10 mouse cellular contexts compared by ENCODE assay signal in genomic region chr4:44663489-44663888, GRCm38 (mm10). TPM values are rescaled to one million over a fixed set of nuclear protein-coding genes. Genes with fewer than 3 reads are reported as not detected.
DNase-seq lines count a peak whose midpoint lies in the region; ATAC-seq lines count a peak whose summit lies in the region.
"Had no signal": no experiment of that assay in that cellular context is flagged by ENCODE, and none has a peak within 500 bp of the region (broad histone marks: within the 10 kb centered on the region; RNA-seq: fewer than 3 reads in every experiment).

No protein-coding gene starts in this region.

- WGBS in heart, embryonic 14.5 days: 29% methylated on average over 10 of the region's 10 CpGs
- 13% methylated on average over 10 of the region's 10 CpGs for WGBS in forebrain, embryonic 13.5 days
- 18% methylated on average over 10 of the region's 10 CpGs for WGBS in limb, embryonic 15.5 days

- H3K4me3 ChIP-seq in heart, embryonic 14.5 days (ENCODE audit: control insufficient read depth in 1 of 2, insufficient read depth in 1 of 2, low read depth in 1 of 2, low read length in 2 of 2): peak overlapping the region in 1 of 2 experiments; percentile 57; a peak in 2 of 4 replicates
- H3K4me3 ChIP-seq in forebrain, embryonic 13.5 days: peak overlapping the region; percentile 57
- peak overlapping the region; percentile 51 for H3K4me3 ChIP-seq in limb, embryonic 15.5 days

- H3K4me2 ChIP-seq in heart, embryonic 14.5 days (ENCODE audit: low read length): peak overlapping the region; percentile 98
- H3K4me2 ChIP-seq in forebrain, embryonic 13.5 days: peak overlapping the region; percentile 96
- H3K4me2 ChIP-seq in limb, embryonic 15.5 days: peak overlapping the region; percentile 94; the same call in 1 of the 2 replicates

- H3K9ac ChIP-seq in heart, embryonic 14.5 days (ENCODE audit: low read length): no peak overlapping the region
- 0 out of 2 replicates have a peak overlapping the region, but pooled peaks have one; percentile 70 for H3K9ac ChIP-seq in forebrain, embryonic 13.5 days
- no peak overlapping the region for H3K9ac ChIP-seq in limb, embryonic 15.5 days

- DNase-seq in heart, adult 9 months (ENCODE audit: low spot score in 2 of 2): no peak
- DNase-seq in B cell, adult 2 months: peak; percentile 29 to 30
- DNase-seq in cerebellum, adult 18-20 months: no peak
- no peak for DNase-seq in cerebellum, adult 11 months
- DNase-seq in cerebellum, adult 11-12 months: no peak
- DNase-seq: adrenal gland, adult 8-10 months; lung, adult 2 months had no signal

- no peaks in the 10 kb centered on the region for H3K36me3 ChIP-seq in heart, embryonic 14.5 days (ENCODE audit: control insufficient read depth, insufficient read depth, low read length)
- no peaks in the 10 kb centered on the region for H3K36me3 ChIP-seq in forebrain, embryonic 13.5 days (ENCODE audit: poor library complexity, severe bottlenecking)
- H3K36me3 ChIP-seq in limb, embryonic 15.5 days: no peaks in the 10 kb centered on the region

- H3K27ac ChIP-seq in heart, embryonic 14.5 days (replicated peaks in 1 of 2; ENCODE audit: control insufficient read depth in 1 of 2, insufficient read depth in 1 of 2, low read depth in 2 of 2, low read length in 2 of 2): no peak overlapping the region
- H3K27ac ChIP-seq in forebrain, embryonic 13.5 days: no peak overlapping the region
- H3K27ac ChIP-seq in limb, embryonic 15.5 days: no peak overlapping the region

- H3K27me3 ChIP-seq in heart, embryonic 14.5 days (ENCODE audit: control insufficient read depth, insufficient read depth, low read length): peaks cover 66% of the 10 kb centered on the region
- peaks cover 76% of the 10 kb centered on the region for H3K27me3 ChIP-seq in forebrain, embryonic 13.5 days
- peaks cover 79% of the 10 kb centered on the region for H3K27me3 ChIP-seq in limb, embryonic 15.5 days

- no peaks in the 10 kb centered on the region for H3K9me3 ChIP-seq in heart, embryonic 14.5 days (ENCODE audit: control insufficient read depth, low read length)
- no peaks in the 10 kb centered on the region for H3K9me3 ChIP-seq in forebrain, embryonic 13.5 days (replicated peaks)
- H3K9me3 ChIP-seq in limb, embryonic 15.5 days: no peaks in the 10 kb centered on the region

- no peak for ATAC-seq in heart, embryonic 14.5 days (ENCODE audit: insufficient number of reproducible peaks, insufficient read depth, low FRiP score, low read depth)
- peak; percentile 33; the same call in 1 of the 2 replicates for ATAC-seq in forebrain, embryonic 13.5 days
- no peak for ATAC-seq in limb, embryonic 15.5 days (ENCODE audit: insufficient number of reproducible peaks, low FRiP score, low TSS enrichment, low read depth)

- 0 out of 4 replicates have a peak, but pooled peaks cover 0 to 3% of the 10 kb centered on the region in 2 experiments for H3K4me1 ChIP-seq in heart, embryonic 14.5 days (ENCODE audit: control insufficient read depth in 2 of 2, insufficient read depth in 2 of 2, low read length in 2 of 2)
- peaks cover 12% of the 10 kb centered on the region for H3K4me1 ChIP-seq in forebrain, embryonic 13.5 days
- H3K4me1 ChIP-seq in limb, embryonic 15.5 days: peaks cover 13% of the 10 kb centered on the region

RNA-seq across cellular contexts. Expression of gene Pax5, which starts 46.8 kb away (rescaled TPM):
- not detected in 2 replicates for polyA plus RNA-seq in heart, embryonic 14.5 days (2014; fragmentation: Nextera tagmentation; extraction: Ambion mirVana)
- polyA plus RNA-seq in forebrain, embryonic 13.5 days (2015; fragmentation: Nextera tagmentation; extraction: Ambion mirVana): 0.06 TPM in 2 replicates
- polyA plus RNA-seq in limb, embryonic 15.5 days (2015; fragmentation: Nextera tagmentation; extraction: Ambion mirVana): 0.18 TPM in 1 of 2 replicates, not detected in the other

Comparison
In these comparisons a context has a peak if more than half of its experiments do, and no peak if none do; other contexts are left out.
1. DNase-seq: peak in B cell, adult 2 months (2 of 2); none in heart, adult 9 months (0 of 2), cerebellum, adult 18-20 months (0 of 2), cerebellum, adult 11 months (single experiment) and cerebellum, adult 11-12 months (single experiment).
2. Peak in every context shown above with its lines, with median percentiles within 50 percentile points of each other: H3K4me2 ChIP-seq.